Mouse (Mus musculus) kidney, adult 18-20 months (tissue): ENCODE measurements around the gene Hbb-y.
"Not testable (repeated sequence)": the region's sequence is repeated elsewhere in the genome, so short reads cannot be mapped to it uniquely, and the experiment has no call there.

Experiments
- DNase-seq: peaks from one replicate; pipeline ENCODE4 v3.0.0; 2021

Hbb-y gene

GRCm38 (mm10) chr7:103853090-103853489, at the start of gene Hbb-y:
Gene Hbb-y, minus strand, starts transcription at chr7:103853216.
- no peak for DNase-seq

GRCm38 (mm10) chr7:103894385-103894784, 41.4 kb upstream of the Hbb-y start, which contains the start of gene Olfr64:
Gene Olfr64, minus strand, starts transcription at chr7:103894485.
- DNase-seq: no peak

GRCm38 (mm10) chr7:103886152-103886551, 33.1 kb upstream of the Hbb-y start, which contains the start of gene Olfr66:
Gene Olfr66, minus strand, starts transcription at chr7:103886252.
- no peak for DNase-seq

- no peak for DNase-seq
Measured at GRCm38 (mm10) chr7:103877093-103877492, 24.1 kb upstream of the Hbb-y start.

- no peak for DNase-seq
Measured at GRCm38 (mm10) chr7:103874451-103874850, 21.4 kb upstream of the Hbb-y start.

GRCm38 (mm10) chr7:103873064-103873463, 20.0 kb upstream of the Hbb-y start:
- no peak for DNase-seq

GRCm38 (mm10) chr7:103870667-103871066, 17.7 kb upstream of the Hbb-y start:
- no peak for DNase-seq

GRCm38 (mm10) chr7:103865716-103866115, 12.7 kb upstream of the Hbb-y start:
- no peak for DNase-seq

- DNase-seq: no peak
Measured at GRCm38 (mm10) chr7:103861531-103861930, 8.5 kb upstream of the Hbb-y start.

GRCm38 (mm10) chr7:103860855-103861254, 7.8 kb upstream of the Hbb-y start:
- DNase-seq: no peak

- no peak for DNase-seq
Measured at GRCm38 (mm10) chr7:103859076-103859475, 6.1 kb upstream of the Hbb-y start.

- DNase-seq: no peak
Measured at GRCm38 (mm10) chr7:103854669-103855068, 1.7 kb upstream of the Hbb-y start.

- DNase-seq: no peak
Measured at GRCm38 (mm10) chr7:103844525-103845325, 8.3 kb downstream of the Hbb-y start.

GRCm38 (mm10) chr7:103843034-103843433, 10.0 kb downstream of the Hbb-y start, which contains the start of gene Hbb-bh1:
Gene Hbb-bh1, minus strand, starts transcription at chr7:103843164.
- DNase-seq: no peak

- DNase-seq: no peak
Measured at GRCm38 (mm10) chr7:103840268-103840667, 12.7 kb downstream of the Hbb-y start, which contains the start of gene Hbb-bh2. Gene Hbb-bh2, minus strand, starts transcription at chr7:103840520.

- no peak for DNase-seq
Measured at GRCm38 (mm10) chr7:103827808-103828207, 25.2 kb downstream of the Hbb-y start, which contains the start of gene Hbb-bs. Gene Hbb-bs, minus strand, starts transcription at chr7:103828096.

GRCm38 (mm10) chr7:103827139-103827538, 25.9 kb downstream of the Hbb-y start:
- not testable (repeated sequence) for DNase-seq

- DNase-seq: no peak
Measured at GRCm38 (mm10) chr7:103826255-103826887, 26.6 kb downstream of the Hbb-y start.

GRCm38 (mm10) chr7:103825536-103826254, 27.3 kb downstream of the Hbb-y start:
- no peak for DNase-seq

GRCm38 (mm10) chr7:103824597-103824996, 28.4 kb downstream of the Hbb-y start:
- no peak for DNase-seq

- DNase-seq: not testable (repeated sequence)
Measured at GRCm38 (mm10) chr7:103815085-103815484, 37.9 kb downstream of the Hbb-y start.

GRCm38 (mm10) chr7:103813766-103814165, 39.2 kb downstream of the Hbb-y start, which contains the start of gene Hbb-bt:
Gene Hbb-bt, minus strand, starts transcription at chr7:103813996.
- no peak for DNase-seq

- DNase-seq: not testable (repeated sequence)
Measured at GRCm38 (mm10) chr7:103813152-103813551, 39.9 kb downstream of the Hbb-y start.
